Mouse (Mus musculus): ENCODE measurements around the gene Rdh11. TPM values are rescaled to one million over a fixed set of nuclear protein-coding genes. Genes with fewer than 3 reads are reported as not detected.

The Rdh11 gene
- polyA plus RNA-seq, 1 experiment from 2014 or later, result 16.6 TPM

DNA sequence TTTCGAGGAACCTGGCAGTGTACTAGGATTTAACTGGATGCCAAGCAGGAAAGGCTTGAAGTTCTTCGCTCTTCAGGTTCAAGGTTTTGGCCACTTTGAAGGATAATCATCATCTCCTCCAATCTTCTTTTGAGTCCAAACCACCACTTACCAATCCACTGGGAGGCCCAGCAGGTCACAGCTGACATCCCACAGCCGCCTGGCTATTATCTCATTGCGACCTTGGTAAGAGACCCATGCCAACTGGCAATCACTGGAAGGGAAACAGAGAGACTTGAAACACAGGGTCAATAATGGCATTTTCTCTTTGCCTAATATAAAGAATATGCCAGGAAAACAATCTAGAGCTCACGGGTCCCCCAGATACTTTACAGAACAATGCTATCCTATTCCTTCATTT is 16.1 kb downstream of the Rdh11 start:
- Histone ChIP-seq H3K4me2 (no peak overlapping the region), H3K4me1 (replicated peaks) (peaks cover 25% of the 10 kb centered on the region), H3K4me3 (replicated peaks) (no peak overlapping the region), H3K36me3 (peaks cover 38% of the 10 kb centered on the region), H3K27ac (no peak overlapping the region), H3K9me3 (replicated peaks) (no peaks in the 10 kb centered on the region), H3K9ac (no peak overlapping the region), H3K27me3 (no peaks in the 10 kb centered on the region)
- WGBS (ENCODE audit: insufficient replicate concordance), result 83% methylated on average over 5 of the region's 5 CpGs
- ATAC-seq (ENCODE audit: low read depth) (no peak), DNase-seq (no peak)

DNA sequence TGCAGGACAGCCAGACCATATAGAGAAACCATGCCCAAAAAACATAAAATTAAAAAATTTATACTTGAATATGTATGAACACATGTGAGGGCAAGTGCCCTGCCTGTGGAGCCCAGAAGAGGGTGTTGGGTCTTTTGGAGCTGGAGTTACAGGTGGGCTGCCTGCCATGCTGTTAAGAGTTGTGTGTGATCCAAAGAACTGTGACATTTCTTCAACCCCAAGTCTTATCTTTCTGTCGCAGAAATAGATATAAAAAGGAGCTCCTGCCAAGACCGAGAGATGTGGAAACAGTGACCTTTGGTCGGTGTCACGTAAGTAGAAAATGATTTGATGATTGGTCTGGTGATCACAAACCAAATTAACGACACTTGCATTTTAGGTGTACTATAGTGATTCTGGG is 18.4 kb downstream of the Rdh11 start:
- no peak overlapping the region for H3K4me3 ChIP-seq (replicated peaks)
- DNase-seq (peak; percentile 27), ATAC-seq (ENCODE audit: low read depth) (no peak)
- peak overlapping the region; percentile 74 for H3K27ac ChIP-seq
- H3K4me1 ChIP-seq (replicated peaks), result peaks cover 31% of the 10 kb centered on the region
- no peaks in the 10 kb centered on the region for H3K9me3 ChIP-seq (replicated peaks)
- peak overlapping the region; percentile 40; the same call in 1 of the 2 replicates for H3K4me2 ChIP-seq
- peaks cover 30% of the 10 kb centered on the region for H3K36me3 ChIP-seq
- H3K27me3 ChIP-seq, result no peaks in the 10 kb centered on the region
- 25% methylated on average over 5 of the region's 5 CpGs for WGBS (ENCODE audit: insufficient replicate concordance)
- H3K9ac ChIP-seq, result 0 out of 2 replicates have a peak overlapping the region, but pooled peaks have one; percentile 26

DNA sequence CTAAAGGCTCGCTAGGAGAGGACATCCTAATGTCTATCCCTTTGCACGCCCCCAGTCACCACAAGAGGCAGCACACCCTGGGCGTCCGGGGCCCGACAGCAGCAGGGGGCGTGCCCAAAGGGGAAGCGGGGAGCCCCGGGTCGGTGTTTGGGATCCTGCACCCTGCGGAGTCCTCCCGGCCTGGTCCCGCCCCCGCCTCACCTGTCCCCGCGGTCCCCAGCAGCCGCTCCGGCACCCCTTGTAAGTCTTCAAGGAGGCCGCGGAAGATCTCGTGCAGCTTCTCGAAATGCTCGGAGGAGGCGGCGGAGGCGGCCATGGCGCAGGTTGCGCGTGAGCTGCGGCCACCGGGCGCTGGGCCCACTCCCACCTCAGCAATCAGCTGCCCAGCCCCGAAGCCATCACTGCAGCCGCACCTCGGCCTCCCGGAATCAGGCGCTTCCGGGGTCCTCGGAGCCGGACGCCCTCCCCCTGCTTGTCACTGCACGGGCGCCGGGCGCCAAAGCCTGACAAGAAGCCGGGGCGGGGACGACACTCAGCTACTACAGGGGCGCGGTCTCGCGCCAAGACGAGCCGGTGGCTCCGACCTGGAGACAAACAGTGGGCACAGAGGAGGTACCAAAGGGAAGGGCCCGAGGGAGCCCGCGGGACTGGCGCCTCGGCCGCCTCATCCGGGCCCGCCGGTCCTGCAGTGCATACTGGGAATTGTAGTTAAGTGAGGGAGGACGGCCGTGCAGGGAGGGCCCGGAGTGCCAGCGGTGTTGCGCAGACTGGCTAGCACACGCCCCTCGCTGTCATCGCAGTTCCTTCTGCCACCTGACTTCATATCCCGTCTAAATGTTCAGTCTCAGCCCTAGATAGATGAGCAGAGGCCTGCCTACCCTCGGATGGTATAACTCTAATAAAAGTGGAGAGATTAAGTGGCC is 19.8 kb downstream of the Rdh11 start, which contains the start of gene Vti1b:
Gene Vti1b, minus strand, starts transcription at position 649 of the 923 bp plus-strand sequence.
- 0% methylated on average over 71 of the region's 73 CpGs for WGBS (ENCODE audit: insufficient replicate concordance)
- Histone ChIP-seq H3K4me2 (peak within 1 kb of the TSS; percentile 80), H3K4me1 (replicated peaks) (peaks cover 31% of the 10 kb centered on the region), H3K9ac (peak within 1 kb of the TSS; percentile 86), H3K36me3 (peaks cover 22% of the 10 kb centered on the region), H3K9me3 (replicated peaks) (no peaks in the 10 kb centered on the region), H3K4me3 (replicated peaks) (peak within 1 kb of the TSS; percentile 96), H3K27ac (peak within 1 kb of the TSS; percentile 87), H3K27me3 (no peaks in the 10 kb centered on the region)
- peak; percentile 96 for ATAC-seq (ENCODE audit: low read depth)
- DNase-seq, result peak; percentile 88

DNA sequence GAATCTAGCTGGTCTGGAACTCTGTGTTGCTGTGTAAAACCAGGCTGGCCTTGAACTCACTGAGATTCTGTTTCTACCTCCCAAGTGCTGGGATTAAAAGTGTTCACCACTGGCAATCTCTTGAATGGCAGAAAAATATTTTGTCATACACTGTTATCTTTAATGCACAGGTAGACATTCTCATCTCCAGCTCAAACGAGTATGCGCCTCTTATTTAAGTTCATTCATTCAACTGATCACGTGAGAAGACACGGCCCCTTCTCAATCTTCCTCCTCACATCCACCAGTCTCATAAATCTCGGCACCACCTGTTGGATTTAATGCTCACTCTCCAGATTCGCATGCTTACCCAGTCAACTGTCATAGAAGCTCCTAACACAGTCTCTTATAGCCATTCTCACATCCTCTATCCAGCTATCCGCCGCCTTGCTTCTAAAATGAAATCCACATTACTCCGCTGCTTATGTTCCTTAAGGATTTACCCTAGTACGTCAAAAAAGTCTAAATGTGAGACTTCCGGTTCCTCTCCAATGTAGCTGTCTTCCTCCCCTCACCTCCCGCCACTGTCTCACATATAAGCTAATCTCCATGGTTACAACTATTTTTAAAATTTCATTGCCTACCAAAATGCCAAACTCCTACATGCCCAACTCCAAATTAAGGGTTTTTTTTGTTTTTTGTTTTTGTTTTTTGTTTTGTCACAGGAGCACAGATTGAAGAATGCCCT is 20.7 kb downstream of the Rdh11 start:
- peak overlapping the region; percentile 87; the same call in 1 of the 2 replicates for H3K27ac ChIP-seq

DNA sequence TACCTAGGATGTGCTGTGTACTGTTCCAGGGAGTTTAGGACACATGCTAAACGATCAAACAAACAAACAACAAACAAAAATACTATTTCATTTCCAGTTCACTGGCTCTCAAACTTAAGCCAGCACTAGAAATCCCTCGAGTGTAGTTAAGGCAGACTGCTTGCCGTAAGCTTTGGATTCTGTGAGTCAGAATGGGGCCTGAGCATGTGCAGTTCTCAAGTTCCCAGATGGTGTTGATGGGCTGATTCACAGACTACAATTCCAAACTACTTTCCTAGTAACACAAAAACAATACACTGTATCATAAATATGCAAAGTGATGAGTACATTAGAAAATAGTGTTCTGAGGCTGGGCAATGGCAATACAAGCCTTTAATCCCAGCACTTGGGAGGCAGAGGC is 21.7 kb downstream of the Rdh11 start:
- WGBS (ENCODE audit: insufficient replicate concordance), result 73% methylated on average over 3 of the region's 3 CpGs
- Histone ChIP-seq H3K27ac (no peak overlapping the region), H3K4me2 (no peak overlapping the region), H3K27me3 (no peaks in the 10 kb centered on the region), H3K9me3 (replicated peaks) (no peaks in the 10 kb centered on the region), H3K4me1 (replicated peaks) (peaks cover 31% of the 10 kb centered on the region), H3K36me3 (peaks cover 10% of the 10 kb centered on the region), H3K9ac (peak overlapping the region; percentile 9; the same call in 1 of the 2 replicates), H3K4me3 (replicated peaks) (no peak overlapping the region)
- DNase-seq (no peak), ATAC-seq (ENCODE audit: low read depth) (no peak)

More for the DNA sequence above, 20.7 kb downstream of the Rdh11 start:
- 31% methylated on average over 12 of the region's 12 CpGs for WGBS (ENCODE audit: insufficient replicate concordance)
- H3K4me1 ChIP-seq (replicated peaks), result peaks cover 31% of the 10 kb centered on the region
- H3K9me3 ChIP-seq (replicated peaks), result no peaks in the 10 kb centered on the region
- ATAC-seq (ENCODE audit: low read depth) (no peak), DNase-seq (no peak)
- peaks cover 14% of the 10 kb centered on the region for H3K36me3 ChIP-seq
- peak overlapping the region; percentile 86 for H3K9ac ChIP-seq
- H3K4me2 ChIP-seq, result peak overlapping the region; percentile 80
- peak overlapping the region; percentile 96 for H3K4me3 ChIP-seq (replicated peaks)
- H3K27me3 ChIP-seq, result no peaks in the 10 kb centered on the region

DNA sequence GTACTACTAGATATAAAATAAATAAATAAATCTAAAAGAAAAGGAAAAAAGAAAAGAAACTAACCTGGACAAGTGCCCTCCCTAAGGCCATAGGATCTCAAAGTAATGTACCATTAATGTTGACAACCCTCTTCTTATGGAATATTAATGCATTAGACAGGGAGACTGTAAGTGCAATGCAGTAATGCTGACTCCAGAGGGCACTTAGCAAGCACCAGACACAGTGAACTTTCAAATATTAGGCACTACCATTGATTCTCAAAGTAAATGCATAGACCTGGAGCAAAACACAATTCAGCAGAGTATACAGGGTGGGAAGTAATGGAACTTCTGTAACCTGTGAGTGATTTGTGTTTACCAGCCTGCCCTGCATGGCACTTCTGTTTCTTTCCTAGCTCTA is 22.9 kb downstream of the Rdh11 start:
- DNase-seq, result no peak
- Histone ChIP-seq H3K36me3 (peaks cover 16% of the 10 kb centered on the region), H3K9ac (no peak overlapping the region), H3K27me3 (no peaks in the 10 kb centered on the region), H3K4me2 (no peak overlapping the region), H3K27ac (no peak overlapping the region), H3K4me3 (replicated peaks) (no peak overlapping the region), H3K4me1 (replicated peaks) (peaks cover 26% of the 10 kb centered on the region), H3K9me3 (replicated peaks) (no peaks in the 10 kb centered on the region)
- ATAC-seq (ENCODE audit: low read depth), result no peak

DNA sequence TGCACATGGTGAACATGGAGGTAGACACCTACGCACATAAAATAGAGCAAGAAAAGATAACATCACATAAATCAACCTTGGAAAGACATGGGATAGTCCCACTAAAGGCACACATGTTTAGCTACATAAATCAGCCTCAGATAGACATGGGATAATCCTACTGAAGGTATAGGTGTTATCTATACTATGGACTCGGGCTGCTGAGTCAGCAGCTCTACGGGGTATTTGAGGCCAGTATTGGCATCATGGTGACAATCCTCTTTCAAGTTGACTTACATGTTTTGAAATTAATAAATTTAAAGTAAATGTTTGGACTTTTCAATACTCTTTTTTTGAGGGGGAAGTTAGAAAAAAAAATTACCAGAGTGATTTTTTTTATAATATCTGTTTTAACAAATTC is 29.2 kb downstream of the Rdh11 start:
- DNase-seq (no peak), ATAC-seq (ENCODE audit: low read depth) (no peak)
- H3K36me3 ChIP-seq, result peaks cover 68% of the 10 kb centered on the region
- no peak overlapping the region for H3K27ac ChIP-seq
- H3K4me1 ChIP-seq (replicated peaks), result no peaks in the 10 kb centered on the region
- no peaks in the 10 kb centered on the region for H3K9me3 ChIP-seq (replicated peaks)
- H3K4me2 ChIP-seq, result no peak overlapping the region
- no peak overlapping the region for H3K4me3 ChIP-seq (replicated peaks)
- H3K27me3 ChIP-seq, result no peaks in the 10 kb centered on the region
- H3K9ac ChIP-seq, result no peak overlapping the region
- WGBS (ENCODE audit: insufficient replicate concordance), result 71% methylated on average over 3 of the region's 3 CpGs

DNA sequence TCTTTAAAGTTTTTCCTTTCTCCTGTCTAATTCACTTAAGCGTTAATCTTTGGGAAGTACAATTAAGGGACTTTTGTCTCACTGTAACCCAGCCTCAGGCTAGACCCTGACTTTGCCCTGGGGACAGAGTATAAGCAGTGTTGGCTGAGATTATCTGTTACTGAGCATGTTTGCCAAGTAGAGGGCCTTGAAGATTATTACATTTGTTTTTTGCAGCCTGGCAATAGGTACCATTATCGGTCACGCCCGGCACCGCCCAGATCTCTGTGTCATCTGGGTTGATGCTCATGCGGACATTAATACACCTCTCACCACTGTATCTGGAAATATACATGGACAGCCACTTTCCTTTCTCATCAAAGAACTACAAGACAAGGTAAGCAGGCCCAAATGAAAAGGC is 42.4 kb downstream of the Rdh11 start:
- ATAC-seq (ENCODE audit: low read depth), result no peak

DNA sequence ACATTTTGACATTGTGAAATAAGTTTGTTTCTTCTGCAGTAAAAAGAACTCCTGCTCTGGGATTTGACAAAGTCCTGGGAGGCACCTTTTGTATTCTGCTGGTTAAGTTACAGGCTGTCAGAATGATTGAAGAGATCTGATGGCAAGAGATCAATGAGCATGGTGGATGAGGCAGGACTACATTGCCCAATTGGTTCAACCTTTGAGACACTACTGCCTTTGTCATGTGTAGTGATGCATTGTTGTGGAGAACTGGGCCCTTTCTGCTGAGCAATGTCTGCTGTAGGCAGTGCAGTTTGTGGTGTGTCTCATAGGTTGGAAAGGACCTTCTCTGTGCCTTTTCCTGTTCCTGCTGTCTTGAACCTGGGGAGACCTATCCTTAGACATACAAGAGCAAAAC is 50.7 kb downstream of the Rdh11 start:
- H3K4me2 ChIP-seq, result no peak overlapping the region
- no peak overlapping the region for H3K27ac ChIP-seq
- no peak overlapping the region for H3K9ac ChIP-seq
- DNase-seq, result no peak
- no peaks in the 10 kb centered on the region for H3K27me3 ChIP-seq
- no peak for ATAC-seq (ENCODE audit: low read depth)
- no peak overlapping the region for H3K4me3 ChIP-seq (replicated peaks)
- no peaks in the 10 kb centered on the region for H3K9me3 ChIP-seq (replicated peaks)
- H3K4me1 ChIP-seq (replicated peaks), result no peaks in the 10 kb centered on the region
- no peaks in the 10 kb centered on the region for H3K36me3 ChIP-seq

More for the DNA sequence above, 42.4 kb downstream of the Rdh11 start:
- no peaks in the 10 kb centered on the region for H3K27me3 ChIP-seq
- H3K36me3 ChIP-seq, result peaks cover 6% of the 10 kb centered on the region; the same call in 1 of the 2 replicates
- H3K27ac ChIP-seq, result no peak overlapping the region
- no peaks in the 10 kb centered on the region for H3K4me1 ChIP-seq (replicated peaks)
- WGBS (ENCODE audit: insufficient replicate concordance), result 89% methylated on average over 6 of the region's 6 CpGs
- no peak overlapping the region for H3K9ac ChIP-seq
- no peak overlapping the region for H3K4me2 ChIP-seq
- H3K4me3 ChIP-seq (replicated peaks), result no peak overlapping the region
- no peak for DNase-seq
- no peaks in the 10 kb centered on the region for H3K9me3 ChIP-seq (replicated peaks)

DNA sequence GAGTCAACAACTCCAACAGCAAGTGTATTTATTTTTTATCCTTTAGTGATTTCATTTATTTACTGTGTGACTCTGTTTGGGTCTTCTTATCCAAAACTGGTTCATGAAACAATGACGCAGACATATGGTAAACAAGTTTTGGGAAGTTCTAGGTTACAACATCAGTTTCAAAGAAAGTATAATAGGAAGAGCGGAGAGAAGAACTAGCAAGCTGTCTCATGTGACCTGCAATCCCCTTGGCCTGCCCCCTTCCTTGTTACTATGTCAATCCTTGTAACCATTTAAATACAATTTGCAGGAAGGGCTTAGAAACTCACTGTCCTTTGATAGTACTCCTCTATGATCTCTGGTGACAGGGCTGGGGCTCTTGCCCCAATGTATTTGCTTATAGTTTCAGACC is 51.3 kb downstream of the Rdh11 start:
- 68% methylated on average over 2 of the region's 2 CpGs for WGBS (ENCODE audit: insufficient replicate concordance)
- DNase-seq, result no peak
- no peak for ATAC-seq (ENCODE audit: low read depth)

DNA sequence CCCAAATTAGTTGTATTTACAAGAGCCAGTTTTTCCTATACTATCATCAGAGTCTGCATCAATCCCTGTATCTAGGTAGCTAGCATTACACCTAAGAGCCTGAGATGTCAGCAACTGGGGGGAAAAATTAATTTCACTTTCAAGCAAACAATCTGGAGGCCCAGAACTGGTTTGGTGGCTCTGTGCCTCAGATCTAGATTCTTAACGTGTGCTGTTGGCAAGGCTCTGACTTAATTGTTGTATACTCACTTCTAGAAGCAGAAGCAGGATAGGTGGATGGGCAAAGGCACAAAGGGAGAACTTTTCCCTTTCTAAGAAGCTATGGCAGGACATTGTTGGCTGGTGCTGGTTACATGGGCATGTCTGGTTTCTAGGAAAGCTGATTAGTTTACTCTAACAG is 52.7 kb downstream of the Rdh11 start:
- Histone ChIP-seq H3K27ac (no peak overlapping the region), H3K36me3 (no peaks in the 10 kb centered on the region), H3K4me1 (replicated peaks) (no peaks in the 10 kb centered on the region), H3K9me3 (replicated peaks) (no peaks in the 10 kb centered on the region), H3K9ac (no peak overlapping the region), H3K4me2 (no peak overlapping the region), H3K27me3 (peaks cover 7% of the 10 kb centered on the region), H3K4me3 (replicated peaks) (no peak overlapping the region)
- WGBS (ENCODE audit: insufficient replicate concordance), result 44% methylated on average over 1 of the region's 1 CpGs
- DNase-seq, result no peak
- no peak for ATAC-seq (ENCODE audit: low read depth)

More for the DNA sequence above, 51.3 kb downstream of the Rdh11 start:
- Histone ChIP-seq H3K27ac (no peak overlapping the region), H3K36me3 (no peaks in the 10 kb centered on the region), H3K9me3 (replicated peaks) (no peaks in the 10 kb centered on the region), H3K4me3 (replicated peaks) (no peak overlapping the region), H3K4me1 (replicated peaks) (no peaks in the 10 kb centered on the region), H3K9ac (no peak overlapping the region), H3K27me3 (no peaks in the 10 kb centered on the region), H3K4me2 (no peak overlapping the region)
